Mouse (Mus musculus): ENCODE results near the gene Sin3b. TPM values are rescaled to one million over a fixed set of nuclear protein-coding genes. Genes with fewer than 3 reads are reported as not detected.
A peak's percentile ranks its signal among the peaks of the same experiment; 100 is the strongest.
"Not testable (repeated sequence)": the region's sequence is repeated elsewhere in the genome, so short reads cannot be mapped to it uniquely, and the experiment has no call there.

Gene Sin3b
- total and polyA plus RNA-seq, 2 experiments from 2014 or later: 250 to 259 TPM

DNA sequence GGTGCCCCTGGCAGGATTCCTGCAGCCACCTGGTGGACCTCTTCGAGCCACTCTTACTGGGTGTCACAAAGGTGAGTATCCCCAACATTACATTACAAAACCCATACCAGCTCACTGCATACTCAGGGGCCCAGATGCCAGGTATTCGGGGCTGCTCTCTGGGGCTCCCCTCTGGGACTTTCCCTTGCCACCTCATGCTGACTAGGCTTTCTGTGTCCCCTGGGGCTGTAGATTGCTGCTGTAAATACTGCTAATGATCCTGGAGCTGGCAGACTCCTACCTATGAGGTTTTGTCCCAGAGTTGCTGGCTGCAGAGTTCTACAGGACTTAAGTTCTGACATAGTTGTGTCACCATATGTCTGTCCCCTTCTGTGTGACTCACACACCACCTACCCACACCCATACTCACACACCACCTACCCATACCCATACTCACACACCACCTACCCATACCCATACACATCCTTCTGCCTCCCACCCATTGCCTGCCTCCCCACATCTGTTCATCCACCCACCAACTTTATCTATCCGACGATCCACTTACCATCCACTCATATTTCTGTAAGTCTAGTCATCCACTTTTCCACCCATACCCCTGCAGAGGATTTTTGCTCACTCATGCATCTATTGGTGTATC, 40.9 kb upstream of the Sin3b start:
- H3K9ac ChIP-seq (replicated peaks; ENCODE audit: low read length): no peak overlapping the region
- no peaks in the 10 kb centered on the region for H3K36me3 ChIP-seq (ENCODE audit: insufficient read depth, low read length)
- no peaks in the 10 kb centered on the region for H3K4me1 ChIP-seq (ENCODE audit: insufficient read depth, low read length)
- no peak for DNase-seq (ENCODE audit: low spot score)
- WGBS: 88% methylated on average over 4 of the region's 4 CpGs
- no peaks in the 10 kb centered on the region for H3K27me3 ChIP-seq (ENCODE audit: insufficient read depth, low read length)
- no peaks in the 10 kb centered on the region for H3K9me3 ChIP-seq (ENCODE audit: low read length)
- no peak for ATAC-seq
- TF ChIP-seq CTCF (IDR thresholded peaks at IDR 0.05; ENCODE audit: low read depth): no peak
- H3K4me2 ChIP-seq (ENCODE audit: low read depth, low read length): no peak overlapping the region
- no peak overlapping the region for H3K4me3 ChIP-seq (ENCODE audit: low read length)
- no peak overlapping the region for H3K27ac ChIP-seq

GRCm38 (mm10) chr8:72683010-72683521, 40.0 kb upstream of the Sin3b start:
- ATAC-seq: no peak
- H3K9ac ChIP-seq (replicated peaks; ENCODE audit: low read length): no peak overlapping the region

GRCm38 (mm10) chr8:72683572-72684099, 39.4 kb upstream of the Sin3b start:
- H3K4me2 ChIP-seq (ENCODE audit: low read depth, low read length); H3K4me3 ChIP-seq (ENCODE audit: low read length); H3K9ac ChIP-seq (replicated peaks; ENCODE audit: low read length); H3K4me1 ChIP-seq (ENCODE audit: insufficient read depth, low read length); H3K36me3 ChIP-seq (ENCODE audit: insufficient read depth, low read length); DNase-seq (ENCODE audit: low spot score); ATAC-seq; H3K9me3 ChIP-seq (ENCODE audit: low read length); H3K27ac ChIP-seq; H3K27me3 ChIP-seq (ENCODE audit: insufficient read depth, low read length): not testable (repeated sequence)
- WGBS: 91% methylated on average over 5 of the region's 5 CpGs

More at GRCm38 (mm10) chr8:72683010-72683521, 40.0 kb upstream of the Sin3b start:
- TF ChIP-seq CTCF (IDR thresholded peaks at IDR 0.05; ENCODE audit: low read depth): no peak
- Histone ChIP-seq H3K9me3 (ENCODE audit: low read length) (no peaks in the 10 kb centered on the region), H3K27me3 (ENCODE audit: insufficient read depth, low read length) (no peaks in the 10 kb centered on the region), H3K36me3 (ENCODE audit: insufficient read depth, low read length) (no peaks in the 10 kb centered on the region), H3K27ac (no peak overlapping the region), H3K4me2 (ENCODE audit: low read depth, low read length) (no peak overlapping the region), H3K4me1 (ENCODE audit: insufficient read depth, low read length) (no peaks in the 10 kb centered on the region), H3K4me3 (ENCODE audit: low read length) (no peak overlapping the region)
- 61% methylated on average over 2 of the region's 2 CpGs for WGBS
- no peak for DNase-seq (ENCODE audit: low spot score)

GRCm38 (mm10) chr8:72698349-72698926, 24.6 kb upstream of the Sin3b start:
- ATAC-seq: peak; percentile 28; the same call in 1 of the 2 replicates
- H3K9ac ChIP-seq (replicated peaks; ENCODE audit: low read length): no peak overlapping the region

DNA sequence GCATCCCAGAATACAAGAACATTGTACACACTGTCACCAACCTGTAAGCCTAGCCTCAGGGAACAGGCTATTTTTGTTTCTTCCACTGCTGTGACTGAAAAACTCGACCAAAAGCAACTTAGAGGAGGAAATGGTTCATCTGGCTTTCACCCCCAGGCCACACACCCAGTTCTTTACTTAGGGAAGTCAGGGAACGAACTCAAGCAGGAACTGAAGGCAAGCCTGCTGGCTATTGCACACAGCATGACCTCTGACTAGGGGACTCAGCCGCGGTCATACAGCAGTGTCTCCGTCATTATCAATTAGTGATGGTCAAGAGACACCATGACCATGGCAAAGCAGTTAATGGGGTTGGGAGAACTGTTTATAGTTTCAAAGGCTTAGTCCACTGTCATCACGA, 10.5 kb upstream of the Sin3b start:
- no peak overlapping the region for H3K27ac ChIP-seq
- H3K4me2 ChIP-seq (ENCODE audit: low read depth, low read length): no peak overlapping the region
- no peak overlapping the region for H3K9ac ChIP-seq (replicated peaks; ENCODE audit: low read length)
- ATAC-seq (no peak), DNase-seq (ENCODE audit: low spot score) (no peak)
- H3K4me3 ChIP-seq (ENCODE audit: low read length): no peak overlapping the region
- WGBS: 25% methylated on average over 6 of the region's 6 CpGs
- TF ChIP-seq CTCF (IDR thresholded peaks at IDR 0.05; ENCODE audit: low read depth): no peak
- no peaks in the 10 kb centered on the region for H3K4me1 ChIP-seq (ENCODE audit: insufficient read depth, low read length)
- no peaks in the 10 kb centered on the region for H3K9me3 ChIP-seq (ENCODE audit: low read length)
- H3K36me3 ChIP-seq (ENCODE audit: insufficient read depth, low read length): no peaks in the 10 kb centered on the region
- no peaks in the 10 kb centered on the region for H3K27me3 ChIP-seq (ENCODE audit: insufficient read depth, low read length)

More at GRCm38 (mm10) chr8:72698349-72698926, 24.6 kb upstream of the Sin3b start:
- 96% methylated on average over 2 of the region's 2 CpGs for WGBS
- H3K4me3 ChIP-seq (ENCODE audit: low read length): no peak overlapping the region
- H3K4me1 ChIP-seq (ENCODE audit: insufficient read depth, low read length): no peaks in the 10 kb centered on the region
- H3K4me2 ChIP-seq (ENCODE audit: low read depth, low read length): no peak overlapping the region
- H3K27ac ChIP-seq: no peak overlapping the region
- no peak for DNase-seq (ENCODE audit: low spot score)
- H3K36me3 ChIP-seq (ENCODE audit: insufficient read depth, low read length): no peaks in the 10 kb centered on the region
- no peaks in the 10 kb centered on the region for H3K27me3 ChIP-seq (ENCODE audit: insufficient read depth, low read length)
- TF ChIP-seq CTCF (IDR thresholded peaks at IDR 0.05; ENCODE audit: low read depth): no peak
- H3K9me3 ChIP-seq (ENCODE audit: low read length): no peaks in the 10 kb centered on the region

DNA sequence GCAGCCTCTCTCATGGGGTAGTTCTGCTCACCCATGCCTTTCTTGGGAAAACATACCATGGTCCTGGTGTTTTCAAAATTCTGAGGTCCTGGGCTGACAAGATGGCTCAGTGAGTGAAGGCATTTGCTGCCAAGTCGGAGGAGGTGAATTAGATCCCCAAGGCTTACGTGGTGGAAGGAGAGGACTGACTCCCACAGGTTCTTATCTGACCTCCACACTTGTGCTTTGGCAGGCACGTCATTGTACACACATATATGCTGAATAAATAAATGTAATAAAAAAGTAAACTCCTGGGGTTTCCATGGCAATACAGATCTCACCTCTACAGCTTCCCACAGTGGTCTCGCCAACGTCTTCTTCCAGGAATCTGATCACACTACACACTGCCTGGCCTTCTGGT, 6.5 kb upstream of the Sin3b start:
- ATAC-seq (no peak), DNase-seq (ENCODE audit: low spot score) (no peak)
- no peak for TF ChIP-seq CTCF (IDR thresholded peaks at IDR 0.05; ENCODE audit: low read depth)
- Histone ChIP-seq H3K27ac (no peak overlapping the region), H3K9me3 (ENCODE audit: low read length) (no peaks in the 10 kb centered on the region), H3K27me3 (ENCODE audit: insufficient read depth, low read length) (no peaks in the 10 kb centered on the region), H3K4me1 (ENCODE audit: insufficient read depth, low read length) (no peaks in the 10 kb centered on the region), H3K36me3 (ENCODE audit: insufficient read depth, low read length) (no peaks in the 10 kb centered on the region), H3K4me3 (ENCODE audit: low read length) (no peak overlapping the region), H3K9ac (replicated peaks; ENCODE audit: low read length) (no peak overlapping the region), H3K4me2 (ENCODE audit: low read depth, low read length) (no peak overlapping the region)
- WGBS: 86% methylated on average over 5 of the region's 5 CpGs

DNA sequence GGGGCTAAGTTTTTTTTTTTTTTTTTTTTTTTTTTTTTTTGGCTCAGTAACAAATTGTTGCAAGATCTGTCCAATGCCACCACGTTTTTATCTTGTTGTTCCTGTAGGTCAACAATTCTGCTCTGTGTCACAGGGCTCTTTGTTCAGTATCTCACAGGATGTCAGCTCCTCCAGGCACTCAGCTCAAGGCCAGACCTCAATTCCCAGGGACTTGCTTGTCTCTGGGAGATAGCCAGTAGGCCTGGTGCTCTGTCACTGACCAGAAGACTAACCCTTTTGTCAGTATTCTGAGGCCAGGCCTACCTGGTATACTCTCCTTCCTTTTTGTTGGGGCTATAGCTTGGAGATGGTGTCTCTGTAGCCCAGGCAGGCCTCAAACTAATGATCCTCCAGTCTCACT, 2.5 kb upstream of the Sin3b start:
- Histone ChIP-seq H3K4me2 (ENCODE audit: low read depth, low read length) (no peak overlapping the region), H3K4me1 (ENCODE audit: insufficient read depth, low read length) (peaks cover 8% of the 10 kb centered on the region), H3K27ac (no peak overlapping the region), H3K4me3 (ENCODE audit: low read length) (no peak overlapping the region), H3K9ac (replicated peaks; ENCODE audit: low read length) (no peak overlapping the region), H3K36me3 (ENCODE audit: insufficient read depth, low read length) (peaks cover 5% of the 10 kb centered on the region; the same call in 1 of the 2 replicates), H3K27me3 (ENCODE audit: insufficient read depth, low read length) (no peaks in the 10 kb centered on the region), H3K9me3 (ENCODE audit: low read length) (no peaks in the 10 kb centered on the region)
- ATAC-seq (no peak), DNase-seq (ENCODE audit: low spot score) (no peak)
- WGBS: 27% methylated on average over 1 of the region's 1 CpGs
- no peak for TF ChIP-seq CTCF (IDR thresholded peaks at IDR 0.05; ENCODE audit: low read depth)
